Mouse (Mus musculus) G1E (cell line): ENCODE results near the gene Olfr1396.

Experiments used
- CTCF ChIP-seq: IDR thresholded peaks from 2 replicates; pipeline ENCODE4 v1.5.1; 2012; ENCODE audit warnings: low read depth, low read length, inconsistent platforms, mixed read lengths
- GATA1 ChIP-seq: IDR thresholded peaks from 2 replicates; pipeline ENCODE4 v1.6.1; 2012; ENCODE audit warnings: borderline replicate concordance, low read length, inconsistent platforms, mixed read lengths
- GATA2 ChIP-seq: IDR thresholded peaks from 2 replicates; pipeline ENCODE4 v1.6.1; 2012; ENCODE audit warnings: low read depth, low read length, inconsistent platforms, borderline replicate concordance
- POLR2AphosphoS5 ChIP-seq: IDR thresholded peaks from 2 replicates; pipeline ENCODE4 v1.6.1; 2012; ENCODE audit warnings: low read depth, low read length, inconsistent platforms; ENCODE audit not compliant: insufficient replicate concordance
- TAL1 ChIP-seq: conservative IDR thresholded peaks from 2 replicates; pipeline ENCODE4 v1.6.1; 2012; ENCODE audit warnings: low read depth, low read length, inconsistent platforms, mixed read lengths

- TF ChIP-seq CTCF (no peak), GATA1 (no peak), POLR2AphosphoS5 (no peak), GATA2 (no peak), TAL1 (no peak)
Observed at GRCm38 (mm10) chr11:49112624-49113219, 2.0 kb downstream of the Olfr1396 start.
